Mouse (Mus musculus) 416B (cell line): ENCODE results near the gene Gm867.

Source experiments
- DNase-seq: peaks from one replicate; pipeline ENCODE4 v3.0.0; 2011; ENCODE audit warnings: low read depth

Gm867 gene

DNA sequence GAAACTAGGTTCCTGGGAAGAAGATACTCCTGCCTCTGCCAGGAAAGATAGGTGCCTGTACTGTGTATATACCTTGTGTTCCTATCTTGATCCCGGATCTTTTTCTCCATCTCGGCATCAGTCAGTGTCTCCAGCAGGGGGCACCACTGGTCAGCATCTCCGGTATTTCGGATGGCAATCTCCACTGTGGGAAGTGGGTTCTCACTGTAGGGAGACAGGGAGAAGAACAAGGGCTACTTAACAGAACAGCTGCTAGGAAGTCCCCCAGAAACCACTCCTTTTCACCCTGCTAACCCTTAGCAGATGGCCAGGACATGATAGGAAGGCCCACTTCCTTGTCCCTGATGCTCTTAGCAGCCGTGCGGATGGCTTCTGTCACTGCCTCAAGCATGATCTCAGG is 43.1 kb downstream of the Gm867 start:
- DNase-seq: no peak

DNA sequence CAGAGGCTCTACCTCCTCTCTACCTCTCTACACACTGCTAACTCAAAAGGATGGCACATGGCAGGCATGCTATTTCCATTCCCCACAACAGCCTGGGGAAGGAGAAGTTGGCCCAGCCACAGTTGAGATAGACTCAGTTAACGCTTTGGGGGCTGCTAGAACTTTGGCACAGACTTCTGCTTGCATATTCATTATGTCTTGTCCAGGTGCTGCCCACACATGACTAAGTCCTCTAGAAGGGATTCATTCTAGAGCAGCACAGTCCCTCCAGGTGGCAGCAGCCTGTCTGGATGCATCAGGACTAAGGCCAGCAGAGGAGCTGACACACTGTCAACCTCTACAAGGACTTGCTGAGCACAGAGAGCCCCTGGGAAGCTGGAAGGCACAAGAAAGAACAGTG is 44.3 kb downstream of the Gm867 start:
- no peak for DNase-seq

DNA sequence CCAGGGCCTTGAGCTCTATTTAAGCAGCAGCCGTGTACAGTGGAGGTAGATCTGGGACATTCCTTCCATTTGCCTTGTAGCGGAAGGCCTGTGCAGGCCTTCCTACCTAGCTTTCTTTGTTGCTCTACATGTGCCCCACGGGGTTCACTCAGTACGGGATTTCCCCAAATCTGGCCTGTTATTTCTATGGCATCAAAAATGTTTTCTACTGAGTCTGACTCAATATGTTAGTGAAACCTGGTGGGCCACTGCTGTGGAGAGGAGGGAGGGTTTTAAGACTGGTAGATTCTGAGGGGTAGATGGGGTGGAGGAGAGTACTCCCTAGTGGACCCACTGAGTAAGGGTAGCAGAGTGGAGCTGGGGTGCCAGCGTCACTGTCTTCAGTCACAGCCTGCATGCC is 44.7 kb downstream of the Gm867 start:
- no peak for DNase-seq

DNA sequence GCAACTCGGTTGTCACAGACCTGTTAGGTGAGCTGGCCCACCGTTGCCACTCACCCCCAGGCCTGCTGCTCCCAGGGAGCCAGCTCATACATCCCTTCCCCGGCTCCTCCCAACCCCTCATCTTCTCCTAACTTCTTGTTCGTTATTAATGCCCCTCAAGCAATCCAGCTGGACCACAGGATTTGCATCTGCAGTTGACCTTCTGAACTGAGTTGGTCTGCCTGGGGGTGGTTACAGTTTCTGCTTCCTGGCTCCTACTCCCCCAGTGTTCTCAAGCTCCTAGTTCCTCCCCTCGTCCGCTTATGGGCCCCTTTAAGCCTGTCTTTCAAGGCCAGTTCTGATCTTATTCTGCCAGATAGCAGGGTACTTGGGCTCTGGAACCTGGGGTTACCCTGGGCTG is 45.9 kb downstream of the Gm867 start:
- no peak for DNase-seq

DNA sequence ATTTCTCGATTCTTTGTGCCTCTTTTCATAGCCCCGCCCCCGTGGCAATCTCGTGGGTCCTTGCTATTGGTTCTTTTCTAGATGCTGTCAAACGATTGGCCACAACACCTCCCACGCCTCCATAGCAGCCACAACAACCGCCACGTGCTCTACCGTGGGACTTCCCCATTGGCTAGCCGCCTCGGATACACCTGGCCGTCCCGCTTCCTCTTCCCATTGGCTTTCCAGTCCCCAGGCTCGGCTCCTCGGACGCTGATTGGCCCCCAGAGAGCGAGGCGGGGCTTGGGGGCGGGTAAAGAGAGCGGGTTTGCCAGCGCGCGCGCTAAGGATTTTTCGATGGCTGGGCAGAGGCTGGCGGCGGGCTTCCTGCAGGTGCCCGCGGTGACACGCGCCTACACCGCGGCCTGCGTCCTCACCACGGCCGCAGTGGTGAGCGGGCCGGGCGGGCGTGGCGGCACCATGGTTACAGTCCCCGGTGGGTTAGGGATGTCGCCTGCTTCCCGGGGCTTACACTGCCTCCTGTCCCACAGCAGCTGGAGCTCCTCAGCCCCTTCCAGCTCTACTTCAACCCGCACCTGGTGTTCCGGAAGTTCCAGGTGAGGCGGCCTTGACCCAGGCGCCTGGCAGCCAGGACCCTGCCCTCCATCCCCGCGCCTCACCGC is 47.3 kb downstream of the Gm867 start, which contains the start of gene Derl3:
Gene Derl3, plus strand, starts transcription at position 325 of the 662 bp plus-strand sequence.
- DNase-seq: no peak

DNA sequence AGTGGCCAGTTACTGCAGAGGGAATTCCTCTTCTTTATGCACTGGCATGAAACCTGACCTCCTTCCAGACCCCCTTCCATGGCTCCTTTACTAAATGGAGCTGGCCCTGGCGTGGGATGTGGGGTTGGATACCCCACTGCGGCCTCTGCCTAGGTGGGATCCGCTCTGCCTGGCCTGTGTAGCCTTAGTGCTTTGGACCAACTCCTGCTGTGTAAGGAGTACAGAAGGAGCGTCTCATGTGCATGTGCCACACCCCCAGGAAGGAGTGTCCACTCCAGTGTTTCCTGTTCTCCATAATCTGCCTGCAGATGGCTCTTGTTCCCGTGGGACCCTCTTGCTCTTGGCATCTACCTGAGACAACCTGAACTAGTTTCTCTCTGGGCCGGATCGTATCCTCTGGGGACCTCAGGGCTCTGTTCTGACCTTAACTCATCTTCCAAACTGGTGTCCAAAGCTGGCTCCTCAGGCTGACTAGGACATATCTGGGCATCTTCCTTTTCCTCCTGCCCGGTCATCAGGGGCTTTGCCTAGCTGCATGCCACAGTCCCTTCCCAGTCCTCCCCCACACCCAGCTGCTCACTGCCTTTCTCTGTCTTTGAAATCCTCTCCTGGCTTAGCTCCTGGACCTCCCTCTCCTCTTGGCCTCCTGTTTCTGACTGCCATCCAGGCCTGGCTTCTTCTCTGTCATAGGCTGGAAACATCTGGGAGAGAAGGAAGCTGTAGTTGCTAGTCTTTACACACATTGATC is 50.9 kb downstream of the Gm867 start:
- DNase-seq: no peak
